Mouse (Mus musculus): Measurements from ENCODE around the gene Tmed4.

The Tmed4 gene

GRCm38 (mm10) chr11:6274387-6275093 is at the start of gene Tmed4:
TSS of gene Tmed4 (minus strand) at chr11:6274870.
- DNase-seq, result peak; percentile 98

GRCm38 (mm10) chr11:6323348-6323747 is 48.7 kb upstream of the Tmed4 start:
- DNase-seq, result no peak

DNA sequence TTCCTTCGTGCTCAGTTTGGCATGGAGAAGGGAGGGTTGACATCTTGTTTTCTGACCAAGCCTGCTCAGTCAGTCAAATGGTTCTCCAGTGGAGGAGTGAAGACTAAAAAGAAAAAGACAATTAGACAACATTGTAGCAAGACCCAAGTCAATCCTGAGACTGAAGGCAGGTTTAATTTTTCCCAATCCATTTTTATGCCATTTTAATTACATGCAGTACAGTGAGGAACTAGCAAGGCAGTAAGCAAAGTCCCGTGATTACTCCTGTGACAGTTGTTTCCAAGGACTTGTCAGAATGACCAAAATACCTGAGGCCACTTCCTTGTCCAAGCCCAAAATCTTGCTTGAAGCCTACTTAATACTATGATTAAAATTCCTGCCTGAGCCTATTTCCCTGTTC is 47.4 kb upstream of the Tmed4 start:
- DNase-seq, result no peak

DNA sequence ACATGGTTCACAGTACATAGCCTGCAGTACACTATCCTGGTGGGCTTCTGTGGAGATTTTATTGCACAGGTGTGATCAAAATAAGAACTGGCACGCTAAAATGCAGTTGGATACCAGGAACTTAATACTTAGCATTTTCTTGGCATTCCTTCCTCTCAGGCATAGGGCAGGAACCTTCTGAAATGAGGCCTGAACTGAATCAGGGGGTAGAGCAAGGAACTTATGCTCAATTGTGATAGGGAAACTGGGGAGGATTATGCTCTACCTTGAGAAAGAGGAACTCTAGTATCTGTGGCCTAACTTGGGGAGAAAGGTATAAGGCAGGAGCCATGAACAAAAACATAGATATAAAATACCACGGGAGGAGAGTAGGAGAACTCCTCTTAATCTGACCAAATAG is 44.7 kb upstream of the Tmed4 start:
- DNase-seq, result no peak

DNA sequence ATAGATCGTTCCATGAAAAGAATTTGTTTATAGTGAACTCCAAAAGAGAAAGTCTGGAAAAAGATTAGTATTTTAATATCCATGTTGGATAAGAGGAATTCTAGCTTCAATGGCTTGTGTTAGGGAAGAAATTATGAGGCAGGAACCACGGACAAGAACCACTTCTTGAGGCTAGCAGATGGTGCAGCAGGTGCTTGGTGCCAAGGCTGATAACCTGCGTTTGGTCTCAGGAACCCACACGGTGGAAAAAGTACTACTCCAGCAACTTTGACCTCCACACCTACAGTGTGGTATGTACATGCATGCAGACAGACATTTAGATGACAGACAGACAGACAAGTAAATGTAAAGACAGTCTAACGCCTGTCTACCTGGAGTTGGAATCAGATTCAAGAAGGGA is 43.9 kb upstream of the Tmed4 start:
- DNase-seq, result no peak

DNA sequence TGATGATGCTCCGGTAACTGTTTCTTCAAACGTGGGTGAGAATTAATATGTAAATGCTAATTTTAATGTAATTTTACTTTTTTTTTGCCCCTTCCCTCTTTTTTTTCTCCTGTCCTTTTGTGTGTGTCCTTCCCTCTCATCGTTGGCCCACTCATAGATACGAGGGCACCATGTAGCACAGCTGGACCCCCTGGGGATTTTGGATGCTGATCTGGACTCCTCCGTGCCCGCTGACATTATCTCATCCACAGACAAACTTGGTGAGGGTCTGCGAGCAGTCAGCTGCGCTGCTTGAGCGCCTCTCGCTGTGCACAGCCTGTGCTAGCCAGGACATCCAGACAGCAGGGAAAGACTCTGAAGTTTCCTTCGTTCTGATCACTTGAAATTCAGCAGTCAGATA is 42.2 kb upstream of the Tmed4 start:
- DNase-seq, result no peak

- no peak for DNase-seq
These were observed 39.3 kb upstream of the Tmed4 start for GRCm38 (mm10) chr11:6313874-6314406.

DNA sequence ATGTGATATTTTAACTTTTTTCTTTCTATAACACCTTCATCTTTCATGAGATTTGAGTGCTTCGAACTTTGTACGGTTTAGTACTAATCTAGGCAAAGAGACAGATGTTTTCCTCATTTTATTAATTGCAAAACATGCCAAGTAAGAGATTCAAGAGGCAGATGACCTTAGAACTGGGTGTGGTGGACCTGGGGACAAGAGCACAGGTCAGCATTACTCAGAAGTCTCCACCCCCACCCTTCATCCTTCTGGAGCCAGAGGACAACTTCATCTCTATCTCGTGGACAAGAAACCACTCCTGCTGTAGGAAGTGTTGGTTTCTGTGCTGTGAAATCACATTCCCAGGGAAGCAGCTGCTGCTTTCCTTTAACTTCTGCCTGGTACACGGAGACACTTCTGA is 33.5 kb upstream of the Tmed4 start:
- DNase-seq, result no peak

GRCm38 (mm10) chr11:6305943-6306430 is 31.3 kb upstream of the Tmed4 start:
- DNase-seq, result no peak

- DNase-seq, result no peak
These were observed 28.1 kb upstream of the Tmed4 start for GRCm38 (mm10) chr11:6302793-6303192.

GRCm38 (mm10) chr11:6299435-6299834 is 24.8 kb upstream of the Tmed4 start:
- DNase-seq, result no peak

DNA sequence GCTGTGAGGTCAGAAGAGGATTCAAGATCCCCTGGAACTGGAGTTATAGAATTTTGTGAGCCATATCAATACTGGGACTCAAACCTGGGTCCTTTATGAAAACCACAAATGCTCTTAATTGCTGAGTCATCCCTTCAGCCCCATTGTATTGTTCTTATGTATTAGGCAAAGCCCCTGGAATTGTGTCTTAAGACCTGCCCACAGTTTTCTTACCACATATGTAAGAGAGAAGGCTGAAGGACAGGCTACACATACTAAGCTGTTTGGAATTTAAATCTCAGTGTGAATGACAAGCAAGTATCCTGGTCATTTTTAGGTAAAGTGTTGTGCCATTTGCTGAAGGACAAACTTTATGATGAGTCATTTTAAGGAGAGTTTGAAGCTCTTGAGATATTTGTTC is 21.4 kb upstream of the Tmed4 start:
- DNase-seq, result no peak

- DNase-seq, result no peak
These were observed 20.0 kb upstream of the Tmed4 start for GRCm38 (mm10) chr11:6294632-6295031.

DNA sequence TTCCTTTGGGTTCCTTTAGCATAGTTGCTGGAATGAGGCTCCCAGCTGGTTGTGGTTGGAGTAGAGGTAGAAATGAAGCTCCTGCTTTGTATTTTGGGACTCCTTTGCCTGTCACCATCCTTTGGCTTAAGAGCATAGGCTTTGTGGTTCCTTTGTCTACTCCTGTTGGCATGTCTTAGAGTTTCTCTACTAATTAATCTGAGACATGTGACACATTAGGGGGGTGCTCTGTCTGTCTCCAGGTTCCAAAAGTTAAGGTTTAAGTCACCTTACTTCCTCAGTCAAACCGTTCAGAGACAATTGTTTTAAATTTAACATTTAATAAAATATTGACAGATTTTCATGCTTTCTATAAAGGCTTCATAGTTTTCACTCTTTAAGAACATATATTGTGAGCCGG is 18.9 kb upstream of the Tmed4 start:
- no peak for DNase-seq

- DNase-seq, result no peak
These were observed 18.3 kb upstream of the Tmed4 start for GRCm38 (mm10) chr11:6292988-6293349.

DNA sequence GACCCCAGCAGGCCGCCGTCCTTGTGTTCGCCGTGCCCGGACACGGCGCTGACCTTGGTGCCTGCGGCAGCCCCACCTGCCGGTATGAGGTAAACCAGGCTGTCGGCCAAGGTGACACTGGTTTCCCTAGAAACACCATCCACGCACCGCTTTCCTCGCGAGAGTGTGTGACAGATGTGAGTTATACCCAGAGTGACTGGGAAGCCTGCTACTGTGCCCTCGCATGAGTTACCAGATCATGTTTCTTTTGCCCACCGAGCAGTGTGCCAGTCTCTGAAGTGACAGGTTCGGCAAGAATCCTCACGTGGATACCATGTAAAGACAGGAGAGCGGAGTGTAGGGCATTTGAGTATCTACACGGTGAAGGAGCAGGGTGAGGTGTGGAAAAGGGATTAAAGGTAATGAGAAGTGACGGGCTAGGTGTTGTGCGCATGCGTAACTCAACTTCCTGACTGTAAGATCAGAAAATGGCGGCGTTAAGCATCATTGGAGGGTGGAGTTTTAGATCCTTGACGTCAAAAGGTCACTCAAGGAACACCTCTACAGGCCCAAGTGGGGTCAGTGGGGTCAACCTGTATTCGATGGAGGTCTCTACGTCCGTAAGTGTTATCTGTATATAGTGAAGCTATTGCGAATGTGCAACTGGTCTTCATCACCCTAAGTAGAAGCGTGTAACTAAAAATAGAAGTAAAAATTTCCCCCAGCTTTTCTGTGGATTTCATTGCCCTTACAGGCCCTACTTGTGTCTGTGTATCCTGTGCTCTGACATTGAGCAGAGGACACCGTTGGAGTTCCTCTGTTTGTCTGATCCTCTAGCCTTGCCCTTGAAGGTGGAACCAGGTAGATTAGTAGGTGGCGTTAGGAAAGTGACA is 17.7 kb upstream of the Tmed4 start:
- DNase-seq, result peak; percentile 77

DNA sequence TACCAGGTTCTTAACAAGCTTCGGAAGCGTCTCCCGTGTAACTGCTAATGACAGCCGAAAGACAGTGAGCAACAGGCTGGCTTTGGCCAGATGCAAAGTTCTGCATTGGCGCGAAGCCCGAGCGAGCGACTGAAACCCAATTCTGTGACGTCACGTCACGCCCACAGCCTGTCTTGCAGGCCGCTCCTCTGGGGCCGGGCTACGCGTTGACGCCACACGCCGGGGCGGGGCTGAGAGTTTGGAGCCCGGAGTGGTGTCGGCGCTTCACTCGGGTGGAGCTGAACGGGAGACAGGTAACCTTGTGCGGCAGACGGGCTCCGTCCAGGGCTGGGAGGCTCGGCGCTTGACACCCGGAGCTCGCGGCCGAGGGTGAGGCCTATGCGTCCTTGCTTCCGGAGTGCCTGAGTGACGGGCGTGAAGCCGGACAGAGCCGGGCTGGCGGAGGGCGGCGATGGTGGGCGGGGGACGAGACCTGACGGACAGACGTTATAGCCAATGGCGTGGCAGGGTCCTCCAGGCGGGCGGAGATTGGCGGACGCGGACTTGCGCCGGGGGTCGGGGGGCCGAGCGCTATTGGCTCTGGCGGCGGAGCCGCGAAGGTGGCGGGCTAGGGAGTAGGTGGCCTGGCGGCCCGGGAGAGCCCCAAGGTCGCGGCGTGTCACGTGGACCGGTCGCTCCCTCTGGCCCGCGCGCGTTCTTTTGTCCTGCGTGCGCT is 16.9 kb upstream of the Tmed4 start, which contains the start of gene Ogdh:
TSS of gene Ogdh (plus strand) at position 233 of the 715 bp plus-strand sequence.
- peak; percentile 99 for DNase-seq

DNA sequence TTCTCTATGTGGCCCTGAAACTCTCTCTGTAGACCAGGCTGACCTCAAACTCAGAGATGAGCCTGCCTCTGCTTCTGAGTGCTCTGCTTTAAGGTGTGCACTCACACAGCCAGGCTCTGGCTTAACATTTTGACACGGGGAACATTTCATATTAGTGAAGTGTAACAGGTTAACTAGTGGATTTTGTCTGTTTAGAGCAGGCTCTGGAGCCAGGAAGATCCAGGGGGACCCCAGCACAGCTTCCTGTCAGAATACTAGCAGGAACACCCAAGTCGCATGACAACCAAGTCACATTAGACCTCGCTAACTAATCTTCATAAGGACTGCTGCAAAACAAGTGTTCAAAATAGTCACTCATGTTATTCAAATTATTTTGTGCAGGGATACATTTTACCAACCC is 16.2 kb upstream of the Tmed4 start:
- DNase-seq, result peak; percentile 14

DNA sequence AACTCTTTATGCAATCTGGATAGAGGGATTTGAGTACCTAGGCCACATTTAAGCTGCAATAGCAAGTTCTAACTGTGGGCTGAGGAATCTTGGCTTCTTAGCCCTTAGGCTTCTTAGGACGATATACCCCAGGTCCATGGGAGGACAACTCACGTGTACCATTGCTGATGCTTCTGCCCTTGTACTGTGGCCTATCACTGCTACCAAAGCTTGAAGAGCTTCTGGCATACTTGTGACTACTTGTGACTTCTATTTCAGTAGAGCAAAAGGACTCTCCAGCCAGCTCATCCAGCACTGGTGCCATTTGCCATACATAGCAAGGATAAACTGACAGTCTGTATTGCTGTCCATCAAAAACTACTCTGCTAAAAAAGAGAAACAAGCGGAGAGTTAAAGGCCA is 15.5 kb upstream of the Tmed4 start:
- DNase-seq, result no peak

DNA sequence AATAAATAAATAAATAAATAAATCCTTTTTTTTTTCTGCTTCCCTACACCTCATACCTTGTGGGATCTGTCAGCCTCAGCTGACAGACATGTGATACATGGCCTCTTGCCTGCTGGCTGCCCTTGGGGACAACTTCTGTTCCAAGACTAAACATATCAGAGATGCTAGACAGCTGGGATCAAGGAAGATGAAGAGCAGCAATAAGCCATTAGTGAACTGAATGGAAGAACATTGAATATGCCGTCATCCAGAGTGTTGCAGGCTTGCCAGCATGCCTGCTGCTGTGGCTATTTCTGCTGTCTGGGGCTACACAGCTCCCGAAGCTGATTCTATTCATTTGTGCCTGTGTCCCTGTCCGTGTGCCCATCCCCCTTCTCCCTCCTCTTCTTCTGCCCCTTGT is 8.3 kb upstream of the Tmed4 start:
- no peak for DNase-seq

- DNase-seq, result no peak
These were observed 1.8 kb upstream of the Tmed4 start for GRCm38 (mm10) chr11:6276466-6276865.

- no peak for DNase-seq
These were observed 419 bp upstream of the Tmed4 start for GRCm38 (mm10) chr11:6275094-6275484.

DNA sequence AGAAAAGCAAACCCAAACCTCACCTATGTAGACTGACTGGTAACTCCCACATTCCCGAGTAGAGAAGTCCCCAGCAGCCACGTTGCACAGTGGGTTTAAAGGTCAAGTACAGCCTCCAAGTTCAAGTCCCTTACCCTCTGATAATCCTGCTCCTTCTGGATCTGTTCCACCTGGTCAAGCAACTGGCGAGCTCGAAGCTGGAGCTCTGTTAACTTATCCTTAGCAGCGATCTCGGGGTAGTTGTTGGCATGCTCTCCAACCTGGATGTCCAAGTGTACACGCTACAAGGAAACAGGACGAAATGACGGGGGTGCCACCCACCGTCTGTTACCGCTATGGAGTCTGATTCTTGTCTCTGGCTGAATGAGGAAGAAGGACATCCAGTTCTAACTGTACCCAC is 1.1 kb downstream of the Tmed4 start:
- no peak for DNase-seq

Data from thymus, postnatal 25 days (tissue).